Mouse (Mus musculus) thymus, postnatal 25 days (tissue): ENCODE measurements around the gene Magi2.

Source experiments
- DNase-seq: peaks from one replicate; pipeline ENCODE4 v3.0.0; 2022

Magi2 gene

DNA sequence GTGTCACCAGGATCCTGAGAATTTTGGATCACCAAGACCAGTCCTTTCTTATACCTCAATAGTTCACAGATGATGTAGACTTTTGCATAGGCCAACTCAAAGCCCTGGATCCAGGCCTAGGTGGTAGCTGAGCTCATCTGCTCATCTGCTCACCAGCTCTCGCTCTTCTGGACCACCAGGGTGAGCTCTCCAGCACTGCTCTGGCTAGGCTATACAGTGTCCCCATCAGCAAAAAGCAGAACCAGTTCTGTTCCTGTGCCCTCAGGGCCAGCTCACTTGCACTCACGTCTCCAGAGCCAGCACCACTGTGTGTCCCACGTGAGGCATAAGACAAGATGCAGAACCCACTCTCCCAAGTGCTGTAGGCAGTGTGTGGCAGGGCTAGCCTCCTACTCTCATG is 747.0 kb downstream of the Magi2 start:
- DNase-seq: no peak

DNA sequence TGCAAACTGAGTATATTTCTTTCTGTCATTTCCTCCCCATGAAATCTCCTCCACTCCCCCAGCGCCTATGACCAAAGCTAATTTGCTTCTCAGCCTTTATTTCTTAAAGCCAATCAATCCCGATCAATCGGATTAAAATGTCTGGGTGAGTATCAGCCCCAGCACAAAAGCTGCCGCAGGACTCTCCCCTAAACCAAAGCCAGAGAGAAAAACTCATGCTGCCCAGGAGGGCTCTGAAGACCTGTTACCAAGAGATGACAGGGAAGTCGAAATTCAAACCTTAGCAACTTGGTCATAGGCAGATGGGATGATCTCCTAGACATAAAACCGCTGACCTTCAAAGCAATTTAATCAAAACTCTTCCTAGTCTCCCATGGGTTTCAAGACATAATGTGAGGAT is 754.7 kb downstream of the Magi2 start:
- DNase-seq: no peak

DNA sequence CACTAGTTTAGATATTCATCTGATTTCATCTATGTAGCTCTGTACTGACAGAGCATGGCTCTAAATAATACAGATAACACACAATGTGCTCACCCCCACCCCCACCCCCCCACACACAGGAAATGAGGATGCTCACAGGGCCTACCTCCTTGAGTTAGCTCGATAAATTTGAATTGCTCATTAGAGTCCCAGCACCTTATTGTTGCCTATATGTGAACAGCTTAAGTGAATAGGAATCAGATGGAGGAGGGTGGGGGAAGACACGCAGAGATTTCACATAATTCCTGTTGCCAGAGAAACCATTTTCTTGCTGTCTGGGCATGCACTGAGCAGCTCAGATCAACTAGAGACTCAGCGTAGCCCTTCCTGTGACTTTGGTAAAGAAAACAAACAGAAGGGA is 755.2 kb downstream of the Magi2 start:
- DNase-seq: no peak

DNA sequence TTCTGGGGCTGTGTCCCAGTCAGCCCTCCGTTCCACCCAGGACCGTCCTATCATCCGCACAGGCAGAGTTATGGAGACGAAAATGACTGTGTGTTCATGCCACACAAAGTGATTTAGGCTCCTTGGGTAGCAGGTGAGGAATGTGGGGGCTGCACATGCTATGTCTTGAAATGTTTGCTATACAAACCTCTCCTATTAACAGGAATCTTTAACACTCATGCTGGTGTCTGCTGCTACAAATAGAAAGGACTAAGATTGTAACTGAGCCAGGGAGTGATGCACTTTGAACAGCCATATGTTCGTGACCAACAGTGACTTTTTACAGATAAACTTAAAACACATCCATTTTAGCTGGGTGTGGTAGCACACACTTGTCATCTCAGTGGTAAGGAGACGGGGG is 772.6 kb downstream of the Magi2 start:
- DNase-seq: no peak

DNA sequence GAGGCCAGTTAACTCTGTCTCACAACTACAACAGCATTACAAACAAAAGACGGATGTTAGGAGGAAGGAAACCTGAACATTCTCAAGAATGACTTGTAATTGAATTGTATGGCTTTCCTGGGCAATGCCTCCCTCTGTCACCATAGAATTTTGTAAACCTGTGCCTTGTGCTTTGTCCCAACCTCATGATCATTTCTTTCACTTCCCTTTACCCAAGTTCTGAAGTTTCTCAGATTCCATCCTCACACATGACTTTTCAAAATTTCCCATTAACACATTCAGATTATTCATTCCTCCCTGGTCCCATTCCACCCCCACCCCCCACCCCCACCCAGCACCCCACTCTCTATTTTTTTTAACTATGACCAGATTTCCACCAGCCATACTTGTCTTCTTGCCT is 773.1 kb downstream of the Magi2 start:
- DNase-seq: no peak

DNA sequence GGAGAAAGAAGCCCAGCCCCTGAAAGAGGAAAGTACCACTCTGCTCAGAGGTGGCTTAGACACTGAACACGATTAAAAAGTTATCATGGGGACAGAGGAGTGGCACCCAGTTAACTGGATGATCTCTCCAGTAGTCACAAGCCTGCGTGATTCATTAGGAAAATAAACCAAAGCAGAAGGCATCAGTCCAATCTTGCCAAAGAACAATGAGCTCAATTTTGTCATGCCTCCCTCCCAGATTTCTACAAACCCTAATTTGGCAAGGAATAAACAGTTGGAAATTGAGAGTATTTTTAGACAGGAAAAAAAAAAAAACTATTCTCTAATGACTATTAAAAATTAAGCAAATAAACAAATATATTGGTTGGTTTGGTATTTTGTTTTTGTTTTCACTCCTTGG is 779.8 kb downstream of the Magi2 start:
- DNase-seq: no peak

DNA sequence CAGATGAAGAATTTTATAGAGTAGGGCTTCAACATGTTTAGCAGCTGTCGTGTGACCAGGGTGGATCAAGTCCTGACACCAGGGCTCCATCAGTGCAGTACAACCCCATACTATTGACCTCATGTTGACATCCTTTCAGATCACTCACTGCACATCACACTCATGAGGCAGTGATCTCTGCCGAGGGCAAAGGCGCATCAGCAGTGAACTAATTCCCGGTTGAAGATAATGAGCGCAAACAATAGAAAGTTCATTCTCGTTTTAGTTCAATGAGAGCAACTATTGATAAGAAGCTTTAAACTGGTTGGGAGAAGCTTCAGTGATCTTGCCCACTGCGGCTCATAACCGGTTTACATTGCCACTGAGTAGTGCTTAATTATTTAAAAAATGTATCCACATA is 780.4 kb downstream of the Magi2 start:
- DNase-seq: no peak

DNA sequence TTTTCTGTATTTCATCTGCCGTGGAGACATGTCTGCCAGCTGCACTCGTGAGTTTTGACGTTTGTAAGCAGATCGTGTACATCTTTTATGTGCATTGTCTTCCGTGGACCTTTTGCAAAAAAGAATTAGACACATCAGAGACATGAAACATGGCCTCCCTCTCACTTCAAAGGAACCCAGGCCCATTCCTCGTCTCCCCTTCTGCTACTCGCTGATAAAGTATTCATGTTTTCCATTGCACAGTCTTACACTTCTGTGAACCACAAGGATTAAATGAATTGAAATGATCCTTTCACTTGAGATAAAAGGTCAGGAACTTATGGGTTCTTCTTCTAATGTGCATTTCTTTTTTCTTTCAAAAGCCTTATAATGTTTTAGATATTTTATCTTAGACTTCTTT is 783.4 kb downstream of the Magi2 start:
- no peak for DNase-seq

DNA sequence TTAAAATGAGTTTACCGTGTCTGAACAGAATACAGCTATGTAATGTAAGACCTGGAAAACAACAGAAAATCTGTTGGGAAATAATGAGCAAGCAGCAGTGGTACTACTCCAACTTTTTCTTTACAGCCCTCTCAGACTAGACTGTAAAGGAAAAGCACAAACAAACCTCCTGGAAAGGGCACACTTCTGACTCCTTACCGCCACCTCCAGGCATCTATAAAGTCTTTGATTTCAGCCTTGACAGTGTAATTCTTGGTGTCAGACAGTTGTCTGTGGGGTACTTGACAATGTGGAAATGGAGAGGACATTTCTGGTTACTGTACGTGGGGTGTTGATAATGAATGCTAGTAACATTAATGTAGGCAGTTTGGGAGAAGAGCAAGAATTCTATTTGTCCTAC is 791.2 kb downstream of the Magi2 start:
- DNase-seq: no peak

DNA sequence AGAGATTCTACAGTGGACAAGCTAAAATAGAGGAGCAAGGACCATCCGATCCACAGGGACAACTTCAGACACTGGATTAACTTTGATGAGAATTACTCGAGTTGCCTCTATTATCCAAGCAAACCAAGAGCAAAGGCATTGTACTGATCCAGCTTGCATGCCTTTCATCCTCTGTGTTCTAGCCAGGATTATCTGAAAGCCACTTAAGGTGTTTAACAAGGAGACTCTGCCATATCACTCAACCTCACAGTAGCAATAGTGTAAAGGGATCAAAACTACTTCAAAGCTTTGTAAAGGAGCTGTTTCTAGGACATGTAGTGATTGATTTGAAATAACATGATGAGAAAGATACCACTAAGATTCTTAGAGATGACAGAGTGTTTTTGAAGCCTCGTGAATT is 819.8 kb downstream of the Magi2 start:
- DNase-seq: no peak

DNA sequence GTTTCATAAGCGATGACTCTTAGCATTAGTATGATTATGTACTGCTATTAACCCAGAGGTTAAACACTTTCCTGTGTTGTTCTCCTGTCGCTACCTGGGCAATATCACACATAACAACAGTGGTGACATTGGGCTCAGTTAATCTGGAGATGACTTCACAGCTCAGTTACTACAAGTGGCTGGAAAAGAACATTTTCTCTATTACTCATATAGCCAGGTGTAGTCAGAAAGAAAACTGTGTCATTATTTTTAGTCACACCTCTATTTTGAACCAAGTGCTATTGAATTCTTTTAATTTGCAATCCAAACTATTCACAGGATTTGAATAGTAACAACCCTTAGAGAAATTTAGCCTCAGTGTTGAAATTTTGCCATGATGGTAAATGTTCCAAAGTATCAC is 821.5 kb downstream of the Magi2 start:
- DNase-seq: no peak

DNA sequence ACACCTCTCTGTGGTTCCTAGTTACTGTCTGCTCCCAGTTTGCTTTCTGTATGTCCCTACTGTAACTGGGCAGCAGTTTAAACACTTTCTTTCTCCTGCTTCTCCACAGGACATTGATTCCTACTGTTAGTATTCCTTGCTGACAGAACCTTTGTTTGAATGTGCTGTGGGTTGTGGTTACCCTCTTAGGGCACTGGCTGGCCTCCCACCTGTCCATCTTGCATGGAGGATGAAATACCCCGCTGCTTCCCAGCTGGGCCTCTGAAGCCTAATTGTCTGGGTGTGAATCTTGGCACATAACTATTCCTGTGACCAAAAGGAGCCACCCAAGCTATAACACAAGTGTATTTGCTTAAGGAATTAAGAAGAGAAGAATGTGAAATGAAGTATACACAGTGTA is 823.4 kb downstream of the Magi2 start:
- DNase-seq: no peak

DNA sequence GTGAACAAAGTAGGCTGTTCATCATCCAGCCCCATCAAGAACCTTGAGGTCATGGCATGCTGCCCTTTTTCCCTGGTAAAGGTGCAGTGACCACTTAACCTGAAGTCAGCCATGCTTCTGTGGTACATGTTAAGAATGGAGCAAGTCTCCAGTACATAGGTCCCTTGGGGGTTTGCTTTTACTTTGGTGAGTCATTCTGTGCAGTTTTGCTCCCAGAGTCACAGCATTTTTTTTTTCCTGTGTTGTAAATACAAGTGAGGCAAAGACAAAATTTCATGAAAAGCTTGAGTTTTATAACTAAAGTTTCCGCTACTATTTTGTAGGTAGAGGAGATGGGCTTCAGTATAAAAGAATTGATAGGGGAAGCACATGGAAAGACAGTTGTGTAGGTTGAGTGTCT is 828.2 kb downstream of the Magi2 start:
- DNase-seq: no peak

DNA sequence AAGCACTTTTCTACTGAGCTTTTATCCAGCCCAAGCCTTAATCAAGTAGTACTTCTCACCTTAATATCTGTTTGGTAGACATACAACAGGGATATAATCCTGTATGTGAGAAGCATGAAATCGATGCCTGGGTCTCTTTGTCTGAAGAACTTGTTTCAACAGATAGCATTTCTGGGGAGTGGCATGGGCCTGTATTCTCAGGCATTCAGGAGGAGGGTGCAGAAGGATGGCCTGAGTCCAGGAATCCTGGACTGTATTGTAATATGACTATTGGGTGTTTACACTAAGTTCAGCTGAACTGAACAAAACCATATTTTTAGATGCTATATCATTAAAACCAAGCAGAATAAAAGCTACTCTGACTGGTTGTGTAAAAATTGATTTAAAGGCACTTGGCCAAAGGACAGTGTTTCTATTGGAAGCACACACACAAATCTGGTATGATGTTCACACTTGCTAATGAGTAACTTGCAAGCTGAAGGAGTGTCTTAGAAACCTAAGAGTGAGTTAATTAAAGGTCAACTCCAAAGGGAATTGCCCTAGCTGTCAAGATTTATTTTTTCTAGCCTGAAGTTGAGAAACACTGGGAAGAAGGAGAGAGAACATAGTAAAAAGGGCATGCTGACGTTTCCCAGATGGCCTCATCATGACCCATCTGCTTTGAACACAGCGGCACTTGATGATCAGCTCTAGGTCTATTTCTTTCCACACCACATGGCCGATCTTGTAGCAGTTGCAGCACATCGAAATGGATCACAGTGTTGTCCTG is 829.4 kb downstream of the Magi2 start:
- DNase-seq: no peak

DNA sequence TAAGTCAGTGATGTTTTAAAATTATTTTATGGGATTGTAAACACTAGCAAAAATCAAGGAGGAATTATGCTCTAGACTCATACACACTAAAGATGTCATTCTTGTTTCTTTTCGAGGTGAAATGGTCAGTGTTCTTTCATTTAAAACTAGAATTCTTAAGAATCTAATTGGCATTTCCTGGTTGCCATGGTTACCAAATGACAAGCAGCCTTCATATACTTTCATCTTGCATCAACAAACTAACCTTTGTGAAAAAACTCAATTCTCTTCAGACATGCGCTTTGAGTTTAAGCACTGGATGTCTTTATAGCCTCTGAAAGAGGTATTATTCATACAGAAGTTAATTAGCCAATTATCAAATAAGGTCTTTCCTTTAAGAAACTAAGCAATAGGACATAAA is 830.0 kb downstream of the Magi2 start:
- DNase-seq: no peak

DNA sequence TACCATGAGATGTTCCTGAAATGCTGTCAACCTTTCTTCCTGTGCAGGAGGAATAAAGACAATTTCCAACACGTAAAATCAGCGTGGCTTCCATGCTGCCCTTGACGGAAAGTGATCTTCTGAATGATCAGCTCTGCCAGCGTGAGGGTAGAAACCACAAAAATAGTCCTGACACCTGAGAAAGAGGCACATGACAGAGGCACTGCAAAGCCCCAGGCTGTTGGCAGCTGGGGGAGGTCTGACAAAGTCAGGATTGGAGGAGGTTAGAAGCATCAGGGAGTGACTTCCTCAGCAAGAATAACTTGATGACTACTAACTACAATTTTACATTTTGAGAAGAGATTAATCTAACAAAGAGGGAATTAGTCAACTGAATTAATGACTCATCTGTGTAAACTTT is 835.2 kb downstream of the Magi2 start:
- DNase-seq: peak; percentile 9

DNA sequence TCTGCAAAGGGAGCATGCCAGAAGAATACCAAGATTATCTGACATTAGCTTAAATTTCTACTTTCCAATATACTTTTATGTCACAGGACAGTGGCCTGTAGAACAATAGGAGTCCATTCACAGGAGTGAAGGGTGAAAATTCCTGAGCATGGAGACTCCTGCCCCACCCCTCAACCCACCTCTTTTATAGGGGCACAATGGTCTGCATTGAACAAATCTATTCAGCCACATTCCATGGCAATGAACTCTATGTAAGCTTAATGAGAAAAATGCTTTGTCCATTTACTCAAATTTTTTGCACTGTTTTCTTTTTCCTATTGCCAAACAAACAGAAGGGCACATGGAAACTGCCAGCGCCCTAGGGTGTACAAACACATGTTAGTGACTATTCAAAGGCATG is 838.2 kb downstream of the Magi2 start:
- DNase-seq: no peak

DNA sequence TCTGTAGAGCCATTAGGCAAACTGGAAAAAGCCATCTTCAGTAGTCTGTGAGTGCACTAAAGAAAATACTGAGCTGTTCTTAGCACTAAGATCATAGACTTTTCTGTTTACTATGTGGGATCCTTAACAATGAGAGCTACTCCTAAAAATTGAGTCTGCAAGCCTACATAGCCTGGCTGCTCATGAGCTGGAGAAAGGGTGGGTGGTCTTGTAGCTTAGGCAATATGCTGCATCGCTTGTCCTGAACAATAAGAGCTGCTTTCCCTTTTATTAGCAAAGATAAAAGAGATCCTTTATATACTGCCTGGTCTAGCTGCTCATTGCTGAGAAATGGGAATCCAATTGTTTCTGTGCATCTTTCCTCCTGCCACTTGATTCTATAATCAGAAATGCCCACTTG is 841.7 kb downstream of the Magi2 start:
- DNase-seq: no peak

DNA sequence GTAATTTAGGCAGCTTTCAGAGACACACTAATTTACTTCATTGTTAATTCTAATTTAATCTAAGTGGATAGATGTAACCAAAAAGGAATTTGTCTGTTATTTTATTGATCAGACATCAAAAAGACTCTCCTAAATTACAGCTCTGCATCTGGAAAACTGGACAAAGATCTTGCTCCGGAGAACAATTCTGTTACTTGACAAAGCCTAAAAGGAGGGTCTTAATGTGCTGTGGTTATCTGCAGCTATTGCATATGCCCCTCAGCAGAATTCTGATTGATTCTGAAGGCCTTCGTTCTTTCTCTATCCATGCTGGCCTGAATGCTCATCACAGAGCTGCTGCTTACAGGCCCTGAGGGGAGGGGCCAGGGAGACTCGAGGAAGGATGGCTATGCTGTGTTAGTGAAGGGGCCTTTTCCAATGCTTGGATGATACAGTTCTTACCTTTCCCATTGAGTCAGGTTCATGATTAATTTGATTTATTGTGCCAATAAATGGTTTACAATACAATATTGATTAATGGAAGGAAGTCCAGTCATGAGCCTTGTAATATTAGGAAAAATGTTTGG is 842.2 kb downstream of the Magi2 start:
- DNase-seq: no peak

DNA sequence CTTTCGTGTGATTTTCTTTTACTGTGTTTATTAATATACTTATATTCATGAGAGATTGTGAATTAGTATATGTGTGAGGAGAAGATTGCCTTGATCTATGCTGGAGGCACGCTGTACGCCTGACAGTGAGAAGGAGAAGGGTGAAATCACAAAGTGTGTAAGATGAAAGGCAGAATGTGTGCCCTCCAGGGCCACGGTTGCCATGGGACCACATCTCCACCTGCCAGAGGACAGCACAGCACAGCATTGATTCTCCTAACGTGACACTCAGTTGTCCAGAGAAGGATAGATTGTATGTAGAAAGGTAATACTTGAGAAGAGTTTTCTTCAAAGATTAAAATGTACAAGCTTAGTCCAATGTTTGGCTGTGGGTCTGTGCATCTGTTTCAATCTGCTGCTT is 847.3 kb downstream of the Magi2 start:
- DNase-seq: no peak

DNA sequence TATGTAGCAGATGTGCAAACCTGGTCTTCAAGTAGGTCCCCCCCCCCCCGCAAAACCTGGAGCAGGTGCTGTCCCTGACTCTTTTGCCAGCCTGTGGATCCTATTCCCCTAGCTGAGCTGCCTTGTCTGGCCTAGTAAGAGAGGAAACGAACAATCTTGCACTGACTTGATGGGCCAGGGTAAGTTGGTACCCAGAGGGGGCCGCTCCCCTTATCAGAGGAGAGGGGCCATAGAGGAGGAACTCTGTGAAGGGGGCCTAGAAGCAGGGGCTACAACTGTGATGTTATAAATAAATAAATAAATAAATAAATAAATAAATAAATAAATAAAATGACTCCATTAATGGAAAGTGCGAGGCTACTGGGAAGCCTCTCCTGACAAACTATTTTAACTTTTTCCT is 848.0 kb downstream of the Magi2 start:
- DNase-seq: no peak

DNA sequence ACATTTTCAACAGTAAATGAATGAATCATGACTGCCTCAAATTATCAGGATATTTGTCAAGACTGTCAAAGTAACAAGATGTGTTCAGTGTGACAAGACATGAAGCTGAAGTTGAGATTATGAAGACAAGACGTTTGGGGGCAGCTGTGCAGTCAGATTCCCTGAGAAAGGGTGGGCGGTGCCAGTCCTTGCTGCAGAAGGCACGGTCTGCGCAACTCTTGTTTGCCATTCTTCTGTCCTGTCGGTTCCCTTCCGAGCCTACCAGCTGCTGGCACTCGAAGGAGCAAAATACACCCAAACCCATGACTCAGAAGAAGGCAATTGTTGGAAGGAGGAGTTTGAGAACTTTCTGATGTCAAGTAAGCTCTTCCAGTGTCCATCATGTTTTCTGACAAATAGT is 852.1 kb downstream of the Magi2 start:
- DNase-seq: no peak

DNA sequence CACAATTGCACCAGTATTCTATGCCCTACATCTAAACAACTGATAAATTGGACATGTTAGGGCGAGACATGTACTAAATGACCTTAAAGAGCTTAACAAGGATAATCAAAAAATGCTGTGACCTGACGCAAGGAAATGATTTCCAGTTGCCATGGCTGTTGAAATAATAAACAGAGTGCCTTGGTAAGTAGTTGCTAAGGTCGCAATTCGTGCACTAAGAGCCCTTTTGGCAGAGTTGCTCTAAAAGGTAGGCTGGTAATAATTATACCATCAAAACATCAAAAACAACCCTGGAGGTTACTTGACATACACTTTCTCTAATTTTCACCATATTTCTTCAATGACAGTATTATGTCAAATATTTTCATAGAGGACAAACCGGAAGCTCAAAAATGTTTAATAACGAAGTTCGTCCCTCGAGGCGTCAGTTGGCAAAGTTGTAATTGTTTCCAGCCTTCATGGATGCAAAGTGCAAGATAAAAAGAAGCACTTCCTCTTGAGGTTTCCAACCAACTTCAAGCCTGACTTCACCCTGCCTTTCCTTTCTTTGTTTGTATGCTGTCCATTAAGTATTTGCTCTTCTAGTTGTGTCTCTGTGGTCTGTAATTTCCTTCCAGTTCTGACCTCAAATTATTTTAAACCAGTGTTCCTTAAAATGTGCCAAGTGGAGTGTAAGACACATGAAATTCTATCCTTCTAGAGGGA is 853.9 kb downstream of the Magi2 start:
- no peak for DNase-seq

DNA sequence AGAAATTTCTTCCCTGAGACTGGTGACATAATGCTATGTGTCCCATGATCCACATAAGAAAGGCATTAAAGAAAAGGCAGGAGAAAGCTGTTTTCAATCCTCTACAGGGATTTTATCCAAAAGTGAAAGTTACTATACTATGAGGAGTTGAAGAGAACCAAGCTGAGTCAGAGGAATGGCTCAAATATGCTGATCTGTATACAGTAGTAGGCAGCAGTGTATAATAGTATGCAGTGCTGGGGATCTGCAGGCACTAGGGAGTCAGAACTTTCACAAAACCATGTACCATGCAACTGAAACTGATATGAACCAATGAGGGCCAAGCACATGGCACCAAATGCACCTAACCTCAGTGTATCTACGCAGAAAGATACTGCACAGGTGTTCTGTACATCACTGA is 855.5 kb downstream of the Magi2 start:
- DNase-seq: no peak

DNA sequence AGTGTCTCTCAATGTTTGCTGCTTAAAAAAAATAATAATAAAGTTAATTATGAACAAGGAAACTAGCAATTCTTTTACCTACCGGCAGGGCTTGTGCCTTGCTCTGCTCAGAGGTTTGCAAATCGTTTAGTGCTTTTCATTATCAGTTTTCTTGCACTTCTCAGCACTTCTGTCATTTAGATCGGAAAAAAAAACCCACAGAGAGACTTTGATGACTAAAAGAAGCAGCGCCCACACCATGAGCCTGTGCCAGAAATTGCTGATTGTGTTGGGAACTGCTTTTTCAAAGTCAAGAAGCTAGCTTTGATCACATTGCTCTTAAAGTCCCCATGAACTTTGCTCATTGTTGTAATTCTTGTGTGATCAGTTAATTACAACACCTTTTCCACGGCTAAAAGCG is 860.2 kb downstream of the Magi2 start:
- no peak for DNase-seq
